Mouse (Mus musculus): ENCODE results near the gene Rgs9bp. TPM values are rescaled to one million over a fixed set of nuclear protein-coding genes. Genes with fewer than 3 reads are reported as not detected.

Gene Rgs9bp
- polyA plus RNA-seq (2017; shearing (Covaris generic)), result not detected

DNA sequence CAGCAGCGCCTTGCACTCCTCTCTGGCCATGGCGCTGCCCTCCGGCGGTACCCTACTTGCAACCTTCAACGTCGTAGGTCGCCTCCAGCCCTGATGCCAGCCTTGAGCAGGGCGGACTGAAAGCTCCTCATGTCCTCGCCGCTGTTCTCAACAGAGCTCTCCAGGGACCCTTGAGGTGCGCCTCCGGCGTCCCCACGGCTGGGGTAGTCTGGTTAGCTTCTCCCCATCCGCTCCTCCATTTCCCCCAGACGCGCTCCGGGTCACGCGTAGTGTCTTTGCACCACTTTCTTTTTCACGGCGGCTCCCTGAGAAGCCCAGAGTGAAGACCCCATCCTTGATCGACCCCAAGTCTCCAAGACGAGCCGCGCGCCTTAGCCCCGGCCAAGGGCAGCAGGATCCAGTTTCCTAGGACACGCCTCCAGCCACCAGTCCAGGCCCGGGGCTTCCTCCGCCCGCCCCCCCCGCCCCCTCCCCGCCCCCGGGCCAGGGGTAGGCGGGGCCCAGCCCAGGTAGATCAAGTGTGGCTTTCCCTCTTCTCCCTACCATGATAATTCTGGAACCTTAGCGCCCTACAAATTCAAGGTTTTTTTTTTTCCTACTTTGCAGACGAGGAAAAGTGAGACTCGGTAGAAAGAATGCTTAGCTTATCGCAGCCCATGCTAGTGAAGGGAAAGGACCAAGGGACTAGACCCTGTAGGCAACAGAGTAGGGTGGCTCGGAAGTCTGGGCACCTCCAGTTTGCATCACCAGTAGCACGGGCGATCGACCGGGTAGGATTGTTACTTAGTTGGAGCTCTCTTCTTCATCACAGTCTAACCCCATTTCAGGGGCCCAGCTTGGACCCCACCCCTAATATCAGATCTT is at the start of gene Rgs9bp:
TSS of gene Rgs9bp (minus strand) at position 392 of the 864 bp plus-strand sequence.

DNA sequence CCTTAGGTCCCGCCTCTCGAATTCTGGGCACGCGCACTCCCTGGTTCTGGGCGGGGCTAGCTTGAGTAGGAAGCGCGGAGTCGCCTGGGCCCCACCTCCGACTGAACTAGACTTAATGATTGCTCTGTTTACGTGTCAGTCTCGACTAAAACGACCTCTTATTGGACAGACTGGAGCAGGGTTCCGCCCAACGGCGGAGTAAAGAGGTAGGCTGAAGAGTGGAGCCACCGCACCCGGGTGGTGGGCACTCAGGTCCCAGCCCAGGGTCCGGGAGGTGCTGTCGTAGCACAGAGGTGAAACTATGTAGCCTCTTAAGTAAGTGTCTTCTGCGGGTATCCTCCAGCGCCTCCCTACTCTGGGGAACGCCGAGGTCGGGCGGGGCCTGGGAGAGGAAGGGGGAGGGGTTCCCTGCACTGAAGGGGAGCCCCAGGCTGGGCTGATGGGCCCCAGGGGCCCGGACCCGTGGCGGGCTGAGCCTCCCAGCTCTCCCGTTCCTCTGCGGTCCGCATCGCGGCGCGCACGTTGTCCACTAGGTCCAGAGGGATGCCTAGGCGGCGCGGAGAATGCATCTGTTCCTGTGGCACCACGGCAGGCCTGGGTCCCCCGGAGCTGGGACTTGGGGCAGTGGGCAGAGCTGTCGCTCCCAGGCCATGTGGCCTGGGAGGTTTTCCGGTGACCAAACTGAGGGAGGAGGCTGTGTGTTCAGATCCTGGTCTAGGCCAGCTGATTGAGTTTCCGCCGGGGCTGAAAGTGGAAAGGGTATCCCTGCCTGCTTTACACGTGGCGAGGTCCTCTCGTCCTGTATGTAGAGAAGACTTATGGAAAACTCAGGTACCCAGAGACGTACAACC is 898 bp upstream of the Rgs9bp start, which contains the start of gene Ankrd27:
TSS of gene Ankrd27 (plus strand) at position 190 of the 851 bp plus-strand sequence.

DNA sequence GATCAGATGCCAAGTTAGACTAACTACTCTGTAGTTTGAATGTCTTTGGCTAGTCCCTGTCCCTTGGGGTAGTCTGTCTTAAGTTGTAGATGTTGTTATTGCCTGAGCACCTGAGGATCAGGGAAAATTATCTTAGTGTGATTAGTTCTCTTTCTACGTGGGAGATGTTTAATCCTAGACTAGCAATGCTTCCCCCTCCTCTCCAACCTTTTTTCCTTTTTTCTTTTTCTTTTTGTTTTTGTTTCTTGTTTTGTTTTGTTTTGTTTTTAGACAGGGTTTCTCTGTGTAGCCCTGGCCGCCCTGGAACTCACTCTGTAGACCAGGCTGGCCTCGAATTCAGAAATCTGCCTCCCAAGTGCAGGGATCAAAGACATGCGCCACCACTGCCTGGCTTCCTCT is 29.2 kb downstream of the Rgs9bp start, which contains the start of gene Nudt19:
TSS of gene Nudt19 (minus strand) at position 100 of the 399 bp plus-strand sequence.

DNA sequence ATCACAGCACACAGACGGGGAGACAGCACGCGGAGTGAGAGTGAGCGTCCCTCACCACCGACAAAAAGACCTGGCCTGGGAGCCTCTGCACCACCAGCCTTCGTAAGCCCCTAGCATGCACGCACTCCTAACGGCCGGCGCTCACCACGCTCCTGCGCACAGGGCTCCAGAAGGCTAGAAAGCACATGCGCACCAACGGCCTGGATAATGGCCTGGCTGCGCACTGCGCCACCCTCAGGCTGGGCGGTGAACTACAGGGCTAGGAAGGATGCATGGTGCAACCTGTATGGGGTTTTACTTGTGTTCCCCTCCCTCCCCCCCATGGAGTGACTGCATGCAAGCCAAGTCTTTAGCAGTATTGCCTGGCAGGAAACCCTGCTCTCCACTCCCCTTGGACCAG is 47.8 kb downstream of the Rgs9bp start, which contains the start of gene Tdrd12:
TSS of gene Tdrd12 (minus strand) at position 184 of the 400 bp plus-strand sequence.

Other genes with a start within 250 kb of the Rgs9bp start
- gene Faap24, start 188.7 kb downstream of the Rgs9bp start, polyA plus RNA-seq (2017; shearing (Covaris generic)), result 14.0 TPM
- gene Cep89, start 188.5 kb downstream of the Rgs9bp start, polyA plus RNA-seq (2017; shearing (Covaris generic)), result 11.7 TPM
- gene Slc7a9, start 136.8 kb downstream of the Rgs9bp start, polyA plus RNA-seq (2017; shearing (Covaris generic)), result not detected
- gene Tdrd12, start 47.8 kb downstream of the Rgs9bp start, polyA plus RNA-seq (2017; shearing (Covaris generic)), result not detected
- 20.7 TPM for gene Nudt19, start 29.3 kb downstream of the Rgs9bp start, polyA plus RNA-seq (2017; shearing (Covaris generic))
- 38.1 TPM for gene Ankrd27, start 662 bp upstream of the Rgs9bp start, polyA plus RNA-seq (2017; shearing (Covaris generic))
- 103 TPM for gene Pdcd5, start 61.9 kb upstream of the Rgs9bp start, polyA plus RNA-seq (2017; shearing (Covaris generic))
- 25.1 TPM for gene Dpy19l3, start 168.9 kb upstream of the Rgs9bp start, polyA plus RNA-seq (2017; shearing (Covaris generic))
- gene Zfp507, start 217.4 kb upstream of the Rgs9bp start, polyA plus RNA-seq (2017; shearing (Covaris generic)), result 34.3 TPM

Data from naive thymus-derived CD4-positive, alpha-beta T cell, adult 5 months (primary cell).